Mouse (Mus musculus) gastrocnemius, postnatal 25 days (tissue): Measurements from ENCODE around the gene Ndufb7. TPM values are rescaled to one million over a fixed set of nuclear protein-coding genes. Genes with fewer than 3 reads are reported as not detected.
"Not testable (repeated sequence)": the region's sequence is repeated elsewhere in the genome, so short reads cannot be mapped to it uniquely, and the experiment has no call there.

Experiments
- DNase-seq: peaks from one replicate; pipeline ENCODE4 v3.0.0; 2022
- long read RNA-seq, 2 experiments: library from polyadenylated mRNA; stranded (forward); transcript quantifications; one replicate each; pipeline ENCODE4 v2.0.0; 2021
- total RNA-seq, 2 experiments: library from RNA; stranded (reverse); gene quantifications; 1 replicate in 1 of 2; 2 replicates in 1 of 2; pipeline ENCODE4 v1.2.3; 2021

Gene Ndufb7
- 100 to 1,000 TPM; 349 to 360 TPM for total RNA-seq
- long read RNA-seq, experiment 1, full-length matches to known transcripts: 2,394 of 2,423 reads
- long read RNA-seq, experiment 1, partial matches to known transcripts: 24 of 2,423 reads
- long read RNA-seq, experiment 1, other reads (novel, unspliced or antisense): 5 of 2,423 reads
- long read RNA-seq, experiment 2, transcript Ndufb7-201 (3 exons, 623 nt): major isoform, 1,464 of 1,478 reads
- long read RNA-seq, experiment 2, partial matches to known transcripts: 10 of 1,478 reads
- long read RNA-seq, experiment 2, other reads (novel, unspliced or antisense): 4 of 1,478 reads

DNA sequence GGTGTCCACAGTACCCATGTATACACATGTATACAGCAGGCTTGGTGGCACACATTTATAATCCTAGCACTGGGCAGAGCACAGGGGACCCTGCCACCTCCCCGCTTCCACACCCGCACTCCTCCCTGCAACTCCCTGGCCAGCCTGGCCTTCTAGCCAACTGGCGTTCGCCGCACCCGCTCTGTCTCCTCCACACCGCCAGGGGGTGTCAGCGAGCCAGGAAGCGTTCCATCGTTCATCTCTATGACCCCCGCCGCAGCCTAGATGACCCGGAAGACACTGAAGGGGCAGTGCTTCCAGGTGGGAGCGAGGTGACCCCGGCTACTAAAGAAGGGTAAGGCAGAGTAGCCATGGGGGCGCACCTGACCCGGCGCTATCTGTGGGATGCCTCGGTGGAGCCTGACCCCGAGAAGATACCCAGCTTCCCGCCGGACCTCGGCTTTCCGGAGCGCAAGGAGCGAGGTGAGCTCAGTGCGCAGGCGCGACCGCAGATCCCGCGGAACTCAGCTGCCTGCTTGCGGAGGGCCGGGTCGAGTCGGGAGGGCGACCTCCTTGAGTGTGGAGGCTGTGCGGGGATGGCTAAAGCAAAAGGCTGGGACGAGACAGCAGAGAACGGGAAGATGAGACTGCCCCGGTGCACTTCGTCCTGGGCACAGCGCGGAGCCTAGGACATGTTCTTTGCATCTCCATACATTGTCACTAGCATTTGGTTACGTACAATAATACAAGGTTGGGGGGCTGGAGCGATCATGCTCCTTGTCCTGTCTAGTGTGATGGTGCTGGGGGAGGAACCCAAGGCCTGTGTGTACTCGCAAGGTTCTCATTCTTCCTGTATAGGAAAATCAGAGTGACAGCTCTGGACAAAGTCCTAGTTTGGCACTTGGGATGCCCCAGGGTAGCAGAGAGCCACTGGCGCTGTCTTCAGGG, at the start of gene Ndufb7:
Gene Ndufb7 (plus strand): TSS at position 203 of the 927 bp plus-strand sequence.
- DNase-seq: peak; percentile 90

DNA sequence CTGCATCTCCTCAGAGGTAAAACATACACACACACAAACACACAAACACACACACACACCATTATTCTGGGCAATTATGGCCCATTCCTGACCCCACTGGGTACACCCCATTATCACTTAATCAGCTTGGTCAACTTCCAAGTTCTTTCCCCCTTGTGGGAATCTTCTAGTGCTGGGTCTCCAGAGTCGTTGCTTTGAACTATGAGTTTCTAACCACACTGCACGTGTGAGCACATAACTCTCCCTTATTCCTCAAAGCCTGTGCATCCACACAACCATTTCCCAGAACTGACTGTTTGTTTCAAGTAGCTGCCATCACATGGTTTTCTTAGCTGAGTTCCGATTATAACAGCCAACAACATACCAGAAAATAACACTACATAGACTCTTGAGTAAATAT, 46.0 kb upstream of the Ndufb7 start:
- DNase-seq: no peak

DNA sequence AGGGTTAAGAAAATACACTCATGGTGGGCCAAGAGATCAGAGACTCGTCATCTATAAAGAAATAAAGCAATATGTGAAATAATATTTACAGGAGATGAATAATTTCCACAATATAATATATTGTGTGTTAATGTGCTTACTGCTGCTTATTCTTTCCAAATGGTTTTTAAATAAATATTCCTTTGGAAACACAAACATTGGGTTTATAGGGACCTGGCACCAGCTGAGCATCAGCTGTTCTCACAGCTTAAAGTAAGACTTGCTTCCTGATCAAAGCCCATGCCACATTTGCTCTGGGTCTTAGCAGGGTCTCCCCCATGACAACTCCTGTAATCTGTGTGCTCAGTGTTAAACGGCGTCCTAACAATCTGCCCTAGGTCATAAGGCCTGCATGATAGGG, 45.6 kb upstream of the Ndufb7 start:
- not testable (repeated sequence) for DNase-seq

DNA sequence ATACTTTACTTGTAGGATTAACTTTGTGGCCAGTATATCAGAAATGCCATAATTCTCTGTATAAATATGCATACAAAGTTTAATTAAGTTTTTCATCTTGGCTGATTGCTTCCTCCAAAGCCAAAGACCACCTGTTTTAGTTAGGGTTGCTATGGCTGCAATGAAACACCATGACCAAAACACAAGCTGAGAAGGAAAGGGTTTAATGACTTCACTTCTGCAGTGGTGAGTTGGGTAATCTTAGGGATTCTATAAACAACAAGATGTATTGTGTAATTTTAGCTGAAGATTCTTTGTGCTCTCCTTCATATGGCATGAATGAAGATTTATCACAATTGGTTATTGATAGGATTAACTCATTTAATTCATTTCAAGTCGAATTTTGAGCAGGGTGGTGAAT, 45.2 kb upstream of the Ndufb7 start:
- DNase-seq: no peak

DNA sequence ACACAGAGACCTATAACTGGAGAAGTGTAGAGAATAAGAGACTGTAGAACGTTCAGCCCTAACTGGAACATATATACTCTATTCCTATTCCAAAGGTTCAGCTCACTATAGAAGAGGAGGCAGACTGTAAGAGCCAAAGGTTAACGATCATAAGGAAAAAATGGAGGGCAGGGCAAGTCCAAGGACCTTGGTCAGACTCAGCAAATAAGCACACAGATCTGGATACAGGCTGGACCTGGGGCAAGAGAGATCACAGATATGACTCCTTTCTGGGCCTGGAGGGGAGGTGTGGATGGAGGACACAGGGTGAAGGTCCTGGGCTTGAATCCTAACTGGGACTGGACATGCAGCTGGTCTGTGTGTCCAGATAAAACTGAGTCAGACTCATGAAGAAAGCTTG, 31.7 kb upstream of the Ndufb7 start:
- DNase-seq: no peak

DNA sequence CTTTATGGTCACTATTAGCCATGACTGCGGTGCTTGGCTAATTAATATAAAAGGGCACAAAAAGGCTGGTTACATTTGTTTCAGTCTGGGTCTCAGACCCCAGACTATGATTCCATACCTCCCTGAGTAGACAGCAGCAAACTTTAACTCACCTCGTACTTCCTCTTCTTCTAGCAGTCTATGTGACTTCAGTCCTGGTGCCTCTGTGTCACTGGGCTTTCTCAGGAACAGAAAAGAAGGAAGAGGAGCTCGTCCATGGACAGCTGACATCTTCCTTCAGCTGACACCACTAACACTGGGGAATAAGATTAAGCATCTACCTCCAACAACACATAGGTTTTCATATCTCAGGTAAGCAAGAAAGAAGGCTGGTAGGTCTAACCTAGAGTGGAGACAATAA, 30.7 kb upstream of the Ndufb7 start, which contains the start of gene Olfr370:
Gene Olfr370 (plus strand): TSS at position 45 of the 400 bp plus-strand sequence.
- DNase-seq: no peak

DNA sequence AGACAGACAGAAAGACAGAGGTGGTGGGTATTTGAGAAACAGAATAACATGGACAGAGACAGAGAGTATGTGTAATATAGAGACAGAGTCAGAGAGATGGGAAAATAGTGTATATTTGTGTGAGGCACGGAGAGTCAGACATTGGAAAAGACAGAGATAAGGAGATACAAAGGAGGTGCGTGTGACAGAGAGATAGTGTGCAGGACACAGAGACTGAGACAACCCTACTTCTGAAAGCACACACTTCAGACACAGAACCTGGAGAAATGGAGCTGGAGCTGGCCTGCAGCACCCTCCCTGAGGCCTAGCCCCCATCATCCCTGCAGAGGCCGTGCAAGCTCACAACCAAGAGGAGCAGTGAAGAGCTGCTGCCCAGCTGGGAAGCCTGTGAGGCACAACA, 3.8 kb upstream of the Ndufb7 start:
- DNase-seq: no peak

DNA sequence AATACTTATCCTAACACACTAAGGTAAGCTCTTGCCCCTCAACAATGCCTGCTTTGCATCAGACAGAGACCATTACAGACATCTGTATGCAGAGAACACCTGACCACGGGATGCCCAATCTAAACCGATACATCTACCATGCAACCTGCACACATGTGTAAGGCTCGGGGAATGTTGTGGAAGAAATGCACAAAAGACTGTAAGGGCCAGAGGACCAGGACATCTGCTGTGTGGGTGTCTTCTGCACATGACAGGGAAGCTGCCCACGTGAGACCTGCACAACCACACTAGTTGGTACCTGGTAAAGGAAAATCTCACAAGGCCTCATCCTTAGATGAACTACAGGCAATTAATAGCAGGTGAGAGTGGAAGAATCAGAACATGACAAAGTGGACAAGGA, 3.2 kb upstream of the Ndufb7 start:
- no peak for DNase-seq

DNA sequence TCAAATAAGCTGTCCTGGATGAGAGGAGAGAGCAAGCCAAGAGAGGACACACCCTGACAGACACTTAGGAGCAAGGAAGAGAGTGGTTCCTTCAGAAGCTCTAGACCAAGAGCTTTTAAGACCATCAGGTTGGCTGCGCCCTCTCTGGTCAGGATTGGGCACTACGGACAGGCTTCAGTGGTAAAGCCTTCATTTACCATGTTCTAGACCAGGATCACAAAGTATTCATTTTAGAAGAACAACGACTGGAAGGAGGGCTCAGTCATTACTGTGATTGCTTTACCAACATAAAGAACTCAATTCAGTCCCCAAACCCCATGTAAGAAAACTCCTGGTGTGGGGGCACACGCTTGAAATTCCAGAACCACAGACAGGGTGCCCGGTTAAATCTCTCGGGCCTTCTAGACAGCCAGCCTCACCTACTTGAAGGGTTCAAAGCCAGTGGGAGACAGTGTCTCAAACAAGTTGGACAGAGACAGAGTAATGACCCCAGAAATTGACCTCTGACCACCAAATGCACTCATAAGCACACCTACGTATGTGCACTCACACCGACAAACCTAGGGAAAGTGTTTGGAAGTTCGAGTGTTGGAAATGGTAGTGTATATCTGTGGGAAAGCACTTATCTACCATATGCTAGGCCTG, 618 bp upstream of the Ndufb7 start:
- no peak for DNase-seq

DNA sequence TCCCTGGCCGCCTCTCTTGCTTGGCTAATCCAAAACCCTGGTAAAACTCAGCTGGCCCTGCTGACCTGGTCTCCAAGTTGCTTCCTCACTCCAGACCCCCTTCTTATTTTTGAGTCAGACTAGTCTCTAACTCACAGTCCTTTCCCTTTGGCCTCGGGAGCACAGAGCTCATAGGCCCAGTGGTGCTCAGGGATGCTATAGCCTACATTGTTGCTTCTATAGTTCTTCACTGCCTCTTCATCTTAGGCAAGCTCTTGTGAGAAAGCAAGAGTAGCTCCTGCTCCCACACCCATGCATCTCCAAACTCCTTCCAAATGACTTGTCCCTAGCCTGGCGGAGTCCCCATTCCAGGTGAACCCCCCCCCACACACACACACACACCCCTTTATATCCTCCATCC, 1.2 kb downstream of the Ndufb7 start:
- no peak for DNase-seq

DNA sequence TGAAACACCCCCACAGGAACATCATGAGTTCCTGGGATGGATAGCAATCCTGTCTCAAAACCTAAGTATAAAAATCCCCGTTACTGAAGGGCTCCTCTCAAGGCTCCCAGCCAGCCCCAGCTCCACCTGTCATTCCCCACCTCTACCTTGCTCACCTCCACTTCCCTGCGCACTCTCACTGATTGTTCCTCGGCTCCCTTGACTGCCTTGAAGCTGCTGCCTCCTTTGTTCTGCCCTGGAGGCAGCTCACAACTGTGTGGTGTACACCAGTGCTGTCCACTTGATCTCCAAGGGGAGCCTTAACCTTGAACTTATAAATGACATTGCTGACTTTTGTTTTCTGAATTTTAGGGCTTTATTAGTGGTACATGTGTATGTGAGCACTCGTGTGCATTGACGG, 1.7 kb downstream of the Ndufb7 start:
- DNase-seq: no peak

DNA sequence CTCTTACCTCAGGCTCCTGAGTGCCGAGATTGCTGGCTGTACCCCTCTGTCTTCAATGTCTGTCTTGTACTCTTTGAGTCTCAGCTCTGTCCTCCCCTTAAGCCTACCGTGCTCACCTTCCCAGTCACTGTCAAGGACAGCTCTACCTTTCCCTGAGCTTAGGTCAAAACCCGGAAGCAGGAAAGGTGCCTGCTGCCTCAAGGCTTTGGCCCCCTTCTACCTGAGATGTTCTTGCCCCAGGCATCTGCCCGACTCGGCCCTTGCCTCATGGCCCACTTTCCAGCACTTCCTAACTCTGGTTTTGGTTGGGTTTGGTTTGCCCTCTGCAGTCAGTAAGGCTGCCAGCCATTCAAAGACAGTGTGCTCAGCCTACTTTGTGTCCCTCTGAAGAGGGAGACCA, 2.3 kb downstream of the Ndufb7 start:
- DNase-seq: no peak

DNA sequence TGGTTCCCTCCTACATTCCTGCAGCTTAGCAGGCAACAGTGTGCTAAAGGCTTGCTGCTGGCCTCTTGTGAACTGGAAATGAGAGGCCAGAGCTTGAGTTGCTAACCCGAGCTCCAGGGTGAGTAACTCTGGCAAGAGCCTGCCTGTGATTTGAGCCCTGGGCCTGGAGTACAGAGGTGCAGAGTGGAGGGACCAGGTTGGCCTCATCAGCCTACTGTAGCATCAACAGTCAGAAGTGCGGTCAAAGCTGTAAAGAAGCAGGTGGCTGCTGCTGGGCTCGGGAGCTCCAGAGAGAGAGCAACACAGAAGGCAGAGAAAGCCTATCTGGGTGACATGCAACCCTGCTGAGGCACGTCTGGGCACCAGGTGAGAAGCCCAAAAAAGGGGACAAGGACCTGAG, 2.7 kb downstream of the Ndufb7 start:
- no peak for DNase-seq

DNA sequence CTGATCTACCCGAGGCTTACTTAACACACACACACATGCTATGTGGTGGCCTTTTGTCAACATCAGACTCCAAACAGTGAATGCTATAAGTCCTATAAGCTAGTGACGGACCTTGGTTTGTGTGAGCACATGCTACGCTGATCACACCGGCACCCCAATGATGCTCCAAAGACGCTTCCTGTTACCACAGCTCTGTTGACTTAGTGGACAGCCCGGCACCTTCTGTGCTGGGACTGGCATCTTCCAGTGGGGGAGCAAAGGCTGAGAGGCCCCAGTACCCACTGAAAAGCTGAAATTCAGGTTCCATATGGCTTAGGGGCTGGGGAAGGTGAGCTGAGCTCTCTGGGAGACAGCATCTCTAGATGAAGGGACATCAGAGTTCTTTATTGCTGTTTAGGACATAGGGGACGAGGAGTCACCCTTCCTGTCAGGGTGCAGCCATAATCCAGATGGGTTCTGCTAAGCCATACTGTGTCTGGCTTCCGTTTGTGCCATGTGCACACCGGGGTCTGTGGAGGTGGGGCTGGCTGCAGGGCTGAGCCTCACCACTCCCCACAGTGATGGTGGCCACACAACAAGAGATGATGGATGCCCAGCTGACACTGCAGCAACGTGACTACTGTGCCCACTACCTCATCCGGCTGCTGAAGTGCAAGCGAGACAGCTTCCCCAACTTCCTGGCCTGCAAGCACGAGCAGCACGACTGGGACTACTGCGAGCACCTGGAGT, 4.0 kb downstream of the Ndufb7 start:
- no peak for DNase-seq

DNA sequence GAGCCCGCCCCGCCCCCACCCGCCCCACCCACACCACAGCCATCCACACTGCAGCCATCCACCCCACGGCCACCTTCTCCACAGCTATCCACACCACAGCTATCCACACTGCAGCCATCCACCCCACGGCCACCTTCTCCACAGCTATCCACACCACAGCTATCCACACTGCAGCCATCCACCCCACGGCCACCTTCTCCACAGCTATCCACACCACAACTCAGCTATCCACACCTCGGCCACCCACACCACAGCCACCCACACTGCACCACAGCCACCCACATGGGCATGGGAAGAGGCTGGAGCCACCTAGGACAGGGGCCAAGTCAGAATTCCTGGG, 4.5 kb downstream of the Ndufb7 start:
- DNase-seq: not testable (repeated sequence)

DNA sequence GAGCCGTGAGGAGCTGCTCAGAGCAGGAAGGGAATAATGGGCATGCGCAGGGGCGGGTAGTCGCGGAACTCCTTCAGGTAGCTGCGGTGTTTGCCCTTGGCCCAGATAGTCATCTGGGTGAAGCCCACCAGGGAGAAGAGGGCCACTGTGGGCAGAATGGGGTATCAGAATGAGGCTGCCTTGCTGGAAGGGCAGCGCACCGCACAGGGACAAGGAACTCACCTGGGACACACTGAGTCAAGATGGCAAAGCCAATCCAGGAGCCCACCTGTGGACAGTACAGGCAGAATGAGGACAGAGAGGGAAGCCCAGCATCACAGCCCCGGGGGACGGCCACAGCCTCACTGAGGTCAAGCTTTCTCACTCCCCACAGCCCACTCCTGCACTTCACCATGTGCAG, 5.3 kb downstream of the Ndufb7 start:
- no peak for DNase-seq

DNA sequence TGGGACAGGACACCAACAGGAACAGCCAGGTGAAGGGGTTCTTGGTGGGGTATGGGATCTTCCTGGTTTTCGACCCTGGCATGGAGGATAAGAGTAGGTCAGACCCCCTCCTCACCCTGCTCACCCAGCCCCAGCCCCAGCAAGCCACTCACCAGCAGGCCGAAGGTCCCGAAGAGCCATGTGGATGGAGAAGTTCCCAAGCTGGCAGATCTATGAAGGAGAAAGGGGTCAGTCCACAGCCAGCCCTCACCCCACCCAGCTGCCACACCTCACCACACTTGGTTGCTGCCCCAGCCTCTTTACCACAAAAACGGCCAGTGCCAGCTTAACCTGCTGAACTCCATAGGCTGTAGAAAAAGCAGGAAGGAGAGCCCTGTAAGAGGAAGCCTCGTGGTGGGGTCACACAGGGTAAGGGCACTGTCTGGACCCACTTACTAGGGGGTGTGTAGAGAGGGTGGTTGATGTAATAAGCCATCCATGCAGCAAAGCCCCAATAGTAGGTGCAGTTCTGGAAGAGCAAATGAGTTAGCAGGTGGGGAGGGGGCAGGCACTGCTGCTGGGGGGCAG, 5.9 kb downstream of the Ndufb7 start:
- no peak for DNase-seq

DNA sequence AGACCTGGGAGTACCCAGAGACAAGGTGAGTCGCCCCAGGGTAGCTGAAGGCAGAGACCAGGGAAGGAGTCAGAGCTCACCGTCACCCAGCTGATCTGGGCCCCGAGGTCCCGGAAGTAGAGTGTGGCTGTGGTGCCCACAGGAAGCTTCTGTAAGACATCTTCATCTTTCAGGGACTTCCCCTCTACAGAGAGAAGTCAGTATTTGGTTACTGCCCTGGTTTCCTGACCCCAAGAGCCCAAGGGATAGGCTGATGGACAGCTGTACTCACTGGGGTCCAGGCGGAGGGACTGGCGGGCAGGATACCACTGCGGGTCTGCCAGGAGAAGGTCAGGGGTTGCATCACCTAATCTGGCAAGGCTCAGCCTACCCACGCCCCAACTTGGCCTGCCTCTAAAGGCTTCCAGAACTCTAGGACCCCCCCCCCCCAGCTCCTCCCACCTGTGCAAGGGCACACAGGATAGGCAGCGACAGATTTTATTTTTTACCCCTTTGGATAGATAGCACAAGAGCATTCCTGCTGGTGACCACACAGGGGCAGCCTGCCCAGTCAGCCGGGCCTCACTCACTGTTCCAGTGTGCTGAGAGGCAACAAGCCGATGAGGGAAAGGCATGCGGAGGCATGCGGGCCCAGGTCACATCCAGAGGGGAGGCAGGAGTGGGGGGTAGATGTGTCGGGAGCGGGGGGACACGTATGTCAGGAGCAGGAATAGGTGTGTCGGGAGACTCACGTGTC, 6.8 kb downstream of the Ndufb7 start:
- peak; percentile 65 for DNase-seq

DNA sequence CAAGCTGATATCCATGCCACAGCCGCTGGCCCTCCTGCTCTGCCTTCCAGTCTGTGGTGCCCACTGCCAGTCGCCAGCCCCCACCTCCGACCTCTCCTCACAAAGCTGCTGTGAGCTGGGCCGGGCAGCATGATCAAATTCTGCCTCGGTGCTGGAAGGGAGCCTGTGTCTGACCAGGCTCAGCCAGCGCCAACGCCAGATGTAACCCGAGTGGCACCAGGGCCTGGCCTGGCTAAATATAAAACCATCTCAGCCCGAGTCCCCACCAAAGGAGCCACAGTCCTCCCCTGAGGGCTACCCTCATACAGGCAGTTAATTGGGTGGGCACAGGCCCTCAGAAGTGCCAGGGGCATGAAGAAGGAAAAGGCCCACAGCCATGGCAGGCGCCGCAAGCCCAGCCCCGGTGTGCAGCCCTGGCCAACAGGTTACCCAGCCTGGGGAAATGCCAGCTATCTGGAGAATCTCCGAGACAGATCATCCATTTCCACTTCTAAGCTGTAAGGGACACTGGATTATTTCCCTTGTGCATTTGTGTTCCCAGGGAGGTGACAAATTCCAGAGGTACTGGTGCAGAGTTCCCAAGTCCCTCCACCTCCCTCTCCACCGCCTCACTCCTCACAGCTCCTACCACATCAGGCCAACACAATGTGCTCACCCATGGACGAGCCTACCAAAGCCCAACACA, 8.3 kb downstream of the Ndufb7 start:
- peak; percentile 80 for DNase-seq
